Mouse (Mus musculus): ENCODE measurements around the gene B4gat1. TPM values are rescaled to one million over a fixed set of nuclear protein-coding genes. Genes with fewer than 3 reads are reported as not detected.
"Not testable (repeated sequence)": the region's sequence is repeated elsewhere in the genome, so short reads cannot be mapped to it uniquely, and the experiment has no call there.

B4gat1 gene
- total and polyA plus RNA-seq, 2 experiments from 2014 or later: 48.2 to 58.3 TPM

- no peak for DNase-seq (ENCODE audit: low spot score)
- H3K4me2 ChIP-seq (ENCODE audit: low read depth, low read length): no peak overlapping the region
- no peak for ATAC-seq (ENCODE audit: insufficient read depth, low read depth)
Observed at GRCm38 (mm10) chr19:5083961-5084833, 45.6 kb downstream of the B4gat1 start.

GRCm38 (mm10) chr19:5084834-5085144 lies 46.2 kb downstream of the B4gat1 start:
- Histone ChIP-seq H3K27me3 (ENCODE audit: control insufficient read depth, insufficient read depth, low read length) (peaks cover 65% of the 10 kb centered on the region), H3K4me2 (ENCODE audit: low read depth, low read length) (peak overlapping the region; percentile 70), H3K36me3 (replicated peaks; ENCODE audit: control insufficient read depth, insufficient read depth, low read length) (no peaks in the 10 kb centered on the region; the same call in 1 of the 2 replicates), H3K9me3 (replicated peaks; ENCODE audit: control insufficient read depth, low read length) (no peaks in the 10 kb centered on the region), H3K4me3 (ENCODE audit: low read depth, low read length) (peak overlapping the region; percentile 50), H3K4me1 (ENCODE audit: control insufficient read depth, insufficient read depth) (peaks cover 14% of the 10 kb centered on the region), H3K9ac (replicated peaks; ENCODE audit: low read depth, low read length) (no peak overlapping the region), H3K27ac (ENCODE audit: low read depth) (no peak overlapping the region)
- ATAC-seq (ENCODE audit: insufficient read depth, low read depth) (no peak), DNase-seq (ENCODE audit: low spot score) (no peak)
- TF ChIP-seq EP300 (IDR thresholded peaks at IDR 0.05; ENCODE audit: low read depth) (no peak), CTCF (IDR thresholded peaks at IDR 0.05; ENCODE audit: low read depth) (no peak)
- 2% methylated on average over 15 of the region's 15 CpGs for WGBS

More at GRCm38 (mm10) chr19:5083961-5084833, 45.6 kb downstream of the B4gat1 start:
- WGBS: 56% methylated on average over 3 of the region's 3 CpGs
- Histone ChIP-seq H3K27ac (ENCODE audit: low read depth) (no peak overlapping the region), H3K4me1 (ENCODE audit: control insufficient read depth, insufficient read depth) (peaks cover 11% of the 10 kb centered on the region), H3K27me3 (ENCODE audit: control insufficient read depth, insufficient read depth, low read length) (peaks cover 65% of the 10 kb centered on the region), H3K9me3 (replicated peaks; ENCODE audit: control insufficient read depth, low read length) (no peaks in the 10 kb centered on the region), H3K4me3 (ENCODE audit: low read depth, low read length) (no peak overlapping the region), H3K9ac (replicated peaks; ENCODE audit: low read depth, low read length) (no peak overlapping the region), H3K36me3 (replicated peaks; ENCODE audit: control insufficient read depth, insufficient read depth, low read length) (no peaks in the 10 kb centered on the region)
- no peak for TF ChIP-seq CTCF (IDR thresholded peaks at IDR 0.05; ENCODE audit: low read depth)
- TF ChIP-seq EP300 (IDR thresholded peaks at IDR 0.05; ENCODE audit: low read depth): no peak

- ATAC-seq (ENCODE audit: insufficient read depth, low read depth) (no peak), DNase-seq (ENCODE audit: low spot score) (no peak)
- Histone ChIP-seq H3K9me3 (replicated peaks; ENCODE audit: control insufficient read depth, low read length) (no peaks in the 10 kb centered on the region), H3K27me3 (ENCODE audit: control insufficient read depth, insufficient read depth, low read length) (peaks cover 62% of the 10 kb centered on the region), H3K4me1 (ENCODE audit: control insufficient read depth, insufficient read depth) (peaks cover 14% of the 10 kb centered on the region), H3K36me3 (replicated peaks; ENCODE audit: control insufficient read depth, insufficient read depth, low read length) (peaks cover 1% of the 10 kb centered on the region; the same call in 1 of the 2 replicates), H3K27ac (ENCODE audit: low read depth) (no peak within 1 kb of the TSS), H3K9ac (replicated peaks; ENCODE audit: low read depth, low read length) (no peak within 1 kb of the TSS), H3K4me3 (ENCODE audit: low read depth, low read length) (peak within 1 kb of the TSS; percentile 50), H3K4me2 (ENCODE audit: low read depth, low read length) (peak within 1 kb of the TSS; percentile 70)
- TF ChIP-seq EP300 (IDR thresholded peaks at IDR 0.05; ENCODE audit: low read depth) (no peak), CTCF (IDR thresholded peaks at IDR 0.05; ENCODE audit: low read depth) (no peak)
- WGBS: under 1% methylated on average over 49 of the region's 69 CpGs
Observed at GRCm38 (mm10) chr19:5085145-5085863, 46.7 kb downstream of the B4gat1 start, which contains the start of gene Tmem151a. Gene Tmem151a, minus strand, starts transcription at chr19:5085531.

GRCm38 (mm10) chr19:5086533-5086932 lies 47.9 kb downstream of the B4gat1 start:
- Histone ChIP-seq H3K27me3 (ENCODE audit: control insufficient read depth, insufficient read depth, low read length) (peaks cover 50% of the 10 kb centered on the region), H3K36me3 (replicated peaks; ENCODE audit: control insufficient read depth, insufficient read depth, low read length) (peaks cover 10% of the 10 kb centered on the region), H3K4me1 (ENCODE audit: control insufficient read depth, insufficient read depth) (peaks cover 14% of the 10 kb centered on the region)
- H3K27ac ChIP-seq (ENCODE audit: low read depth); ATAC-seq (ENCODE audit: insufficient read depth, low read depth); H3K9me3 ChIP-seq (replicated peaks; ENCODE audit: control insufficient read depth, low read length); H3K4me2 ChIP-seq (ENCODE audit: low read depth, low read length); H3K4me3 ChIP-seq (ENCODE audit: low read depth, low read length); DNase-seq (ENCODE audit: low spot score); H3K9ac ChIP-seq (replicated peaks; ENCODE audit: low read depth, low read length): not testable (repeated sequence)
- WGBS: 61% methylated on average over 4 of the region's 4 CpGs

- H3K4me1 ChIP-seq (ENCODE audit: control insufficient read depth, insufficient read depth): peaks cover 14% of the 10 kb centered on the region
- peak; percentile 57 for TF ChIP-seq CTCF (IDR thresholded peaks at IDR 0.05; ENCODE audit: low read depth)
- no peak; the same call in 1 of the 2 replicates for TF ChIP-seq EP300 (IDR thresholded peaks at IDR 0.05; ENCODE audit: low read depth)
- peak; percentile 93 for ATAC-seq (ENCODE audit: insufficient read depth, low read depth)
Observed at GRCm38 (mm10) chr19:5087884-5088728, 49.5 kb downstream of the B4gat1 start, which contains the start of gene Yif1a. Gene Yif1a, plus strand, starts transcription at chr19:5088538.

More at GRCm38 (mm10) chr19:5087884-5088728, 49.5 kb downstream of the B4gat1 start, which contains the start of gene Yif1a:
- H3K9ac ChIP-seq (replicated peaks; ENCODE audit: low read depth, low read length): peak within 1 kb of the TSS; percentile 63
- under 1% methylated on average over 58 of the region's 58 CpGs for WGBS
- H3K27me3 ChIP-seq (ENCODE audit: control insufficient read depth, insufficient read depth, low read length): peaks cover 34% of the 10 kb centered on the region
- peaks cover 22% of the 10 kb centered on the region for H3K36me3 ChIP-seq (replicated peaks; ENCODE audit: control insufficient read depth, insufficient read depth, low read length)
- peak within 1 kb of the TSS; percentile 98 for H3K4me2 ChIP-seq (ENCODE audit: low read depth, low read length)
- H3K27ac ChIP-seq (ENCODE audit: low read depth): peak within 1 kb of the TSS; percentile 76
- H3K9me3 ChIP-seq (replicated peaks; ENCODE audit: control insufficient read depth, low read length): no peaks in the 10 kb centered on the region
- DNase-seq (ENCODE audit: low spot score): peak; percentile 99
- peak within 1 kb of the TSS; percentile 82 for H3K4me3 ChIP-seq (ENCODE audit: low read depth, low read length)
